Mouse (Mus musculus) kidney, adult 2 months (tissue): ENCODE data around the gene Usp45. TPM values are rescaled to one million over a fixed set of nuclear protein-coding genes. Genes with fewer than 3 reads are reported as not detected.

Experiments
- DNase-seq: peaks from one replicate; pipeline ENCODE4 v3.0.0; 2021
- H3K27ac ChIP-seq: fragments of 200-500 bp; 2 replicates; pipeline ENCODE4 v1.5.1; 2012; ENCODE audit warnings: low read depth, low read length, control low read depth, inconsistent platforms; ENCODE audit not compliant: insufficient read depth
- H3K27me3 ChIP-seq: fragments of 200-500 bp; replicated peaks from 2 replicates; pipeline ENCODE4 v1.6.1; 2012; ENCODE audit warnings: mild to moderate bottlenecking, moderate library complexity, low read length, inconsistent platforms; ENCODE audit not compliant: control insufficient read depth, insufficient read depth
- H3K36me3 ChIP-seq: fragments of 200-500 bp; 2 replicates; pipeline ENCODE4 v1.6.1; 2012; ENCODE audit warnings: mild to moderate bottlenecking, moderate library complexity, low read length, inconsistent platforms; ENCODE audit not compliant: control insufficient read depth, insufficient read depth
- H3K4me1 ChIP-seq: fragments of 200-500 bp; 2 replicates; pipeline ENCODE4 v1.6.1; 2011; ENCODE audit warnings: low read length; ENCODE audit not compliant: control insufficient read depth, insufficient read depth
- H3K4me3 ChIP-seq: fragments of 200-500 bp; 2 replicates; pipeline ENCODE4 v1.5.1; 2011; ENCODE audit warnings: mild to moderate bottlenecking, low read depth, low read length, control low read depth; ENCODE audit not compliant: insufficient read depth
- CTCF ChIP-seq: fragments of 200-500 bp; conservative IDR thresholded peaks from 2 replicates; pipeline ENCODE4 v1.5.1; 2011; ENCODE audit warnings: low read depth, mild to moderate bottlenecking, control low read depth, low read length, moderate library complexity, mixed read lengths; ENCODE audit not compliant: insufficient read depth, insufficient read length
- POLR2A ChIP-seq: fragments of 200-500 bp; IDR thresholded peaks from one replicate; pipeline ENCODE4 v1.6.1; 2011; ENCODE audit warnings: low read depth, low read length, control low read depth
- WGBS: fragments of 180-500 bp; shearing (Covaris S2); methylation state at CpG from one replicate; pipeline ENCODE4 v1.1.7; 2018; 5-methylcytosine and 5-hydroxymethylcytosine counted together
- polyA plus RNA-seq: library from polyadenylated mRNA; depleted of rRNA; stranded (reverse); fragments of >200 nt; gene quantifications from 2 replicates; pipeline ENCODE4 v1.2.3, GENCODE M21; 2012

The Usp45 gene
- polyA plus RNA-seq, 1 experiment = 2.8 TPM

DNA sequence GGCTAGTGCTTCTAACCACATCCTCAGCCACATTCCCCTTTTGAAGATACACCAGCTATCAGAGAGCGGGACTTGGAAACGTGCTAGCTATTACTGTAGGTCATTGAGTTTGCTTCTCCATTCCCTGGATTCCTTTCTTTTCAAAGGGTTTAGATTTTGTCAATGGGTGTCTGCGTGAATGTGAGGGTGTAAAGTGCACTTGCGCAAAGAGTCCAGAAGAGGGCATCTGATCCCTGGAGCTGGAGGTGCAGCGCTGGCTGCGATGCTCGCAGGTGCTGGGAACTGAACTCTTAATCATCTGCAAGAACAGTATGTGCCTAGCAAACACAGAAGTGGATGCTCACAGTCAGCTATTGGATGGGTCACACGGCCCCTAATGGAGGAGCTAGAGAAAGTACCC, 65.9 kb downstream of the Usp45 start:
- H3K27me3 ChIP-seq = no peaks in the 10 kb centered on the region
- 98% methylated on average over 8 of the region's 8 CpGs for WGBS
- no peaks in the 10 kb centered on the region for H3K4me1 ChIP-seq

GRCm38 (mm10) chr4:21847481-21848286, 80.7 kb downstream of the Usp45 start, which contains the start of gene Pnisr:
Pnisr (plus strand) TSS chr4:21847583.
- TF ChIP-seq CTCF = peak; percentile 81
- TF ChIP-seq POLR2A = no peak
- Histone ChIP-seq H3K27me3 (no peaks in the 10 kb centered on the region), H3K4me3 (peak within 1 kb of the TSS; percentile 92), H3K36me3 (no peaks in the 10 kb centered on the region), H3K27ac (peak within 1 kb of the TSS; percentile 98), H3K4me1 (0 out of 2 replicates have a peak, but pooled peaks cover 6% of the 10 kb centered on the region)
- under 1% methylated on average over 50 of the region's 50 CpGs for WGBS
- DNase-seq = peak; percentile 98

More for the DNA sequence above, 65.9 kb downstream of the Usp45 start:
- no peak for DNase-seq
- TF ChIP-seq POLR2A (no peak), CTCF (0 out of 2 replicates have a peak, but pooled peaks have one; percentile 2)
- Histone ChIP-seq H3K4me3 (no peak overlapping the region), H3K36me3 (peaks cover 1% of the 10 kb centered on the region; the same call in 1 of the 2 replicates), H3K27ac (no peak overlapping the region)

GRCm38 (mm10) chr4:21848287-21848630, 81.3 kb downstream of the Usp45 start:
- under 1% methylated on average over 24 of the region's 24 CpGs for WGBS
- DNase-seq = peak; percentile 92
- H3K4me1 ChIP-seq = 0 out of 2 replicates have a peak, but pooled peaks cover 6% of the 10 kb centered on the region
- no peaks in the 10 kb centered on the region for H3K36me3 ChIP-seq
- peak overlapping the region; percentile 98 for H3K27ac ChIP-seq
- H3K27me3 ChIP-seq = no peaks in the 10 kb centered on the region
- no peak for TF ChIP-seq CTCF
- no peak for TF ChIP-seq POLR2A
- H3K4me3 ChIP-seq = peak overlapping the region; percentile 92

GRCm38 (mm10) chr4:21857481-21857880, 90.5 kb downstream of the Usp45 start:
- Histone ChIP-seq H3K4me3 (no peak overlapping the region), H3K27me3 (no peaks in the 10 kb centered on the region), H3K36me3 (peaks cover 5% of the 10 kb centered on the region), H3K4me1 (no peaks in the 10 kb centered on the region), H3K27ac (no peak overlapping the region)
- TF ChIP-seq CTCF (no peak), POLR2A (no peak)
- DNase-seq = no peak
- WGBS = 53% methylated on average over 1 of the region's 1 CpGs

DNA sequence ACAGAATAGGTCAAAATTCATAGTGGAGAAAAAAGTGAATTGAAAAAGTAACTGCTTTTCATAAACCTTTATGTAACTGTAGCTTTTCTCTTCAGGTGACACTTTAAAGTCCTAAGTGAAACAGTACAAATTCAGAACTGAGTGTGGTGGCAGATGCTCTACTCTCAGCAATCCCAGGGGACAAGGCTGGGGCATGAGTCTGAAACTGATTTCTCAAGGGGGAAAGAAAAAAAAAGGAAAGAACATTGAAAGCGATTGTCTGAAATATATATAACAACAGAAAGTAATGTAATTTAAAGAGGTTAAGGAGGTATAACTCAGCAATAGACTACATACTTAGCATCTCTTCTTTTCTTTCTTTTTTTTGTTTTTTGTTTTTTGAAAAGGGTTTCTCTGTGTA, 98.3 kb downstream of the Usp45 start:
- no peak for DNase-seq
- Histone ChIP-seq H3K4me3 (no peak overlapping the region), H3K27me3 (no peaks in the 10 kb centered on the region), H3K36me3 (peaks cover 8% of the 10 kb centered on the region), H3K4me1 (no peaks in the 10 kb centered on the region), H3K27ac (no peak overlapping the region)
- TF ChIP-seq CTCF = no peak
- TF ChIP-seq POLR2A = no peak
- 97% methylated on average over 1 of the region's 1 CpGs for WGBS

GRCm38 (mm10) chr4:21878776-21879175, 111.8 kb downstream of the Usp45 start:
- 16% methylated on average over 6 of the region's 6 CpGs for WGBS
- H3K27me3 ChIP-seq = no peaks in the 10 kb centered on the region
- TF ChIP-seq POLR2A (no peak), CTCF (no peak)
- peaks cover 1% of the 10 kb centered on the region; the same call in 1 of the 2 replicates for H3K36me3 ChIP-seq
- H3K4me3 ChIP-seq = no peak overlapping the region
- peaks cover 3% of the 10 kb centered on the region; the same call in 1 of the 2 replicates for H3K4me1 ChIP-seq
- H3K27ac ChIP-seq = no peak overlapping the region
- DNase-seq = no peak

DNA sequence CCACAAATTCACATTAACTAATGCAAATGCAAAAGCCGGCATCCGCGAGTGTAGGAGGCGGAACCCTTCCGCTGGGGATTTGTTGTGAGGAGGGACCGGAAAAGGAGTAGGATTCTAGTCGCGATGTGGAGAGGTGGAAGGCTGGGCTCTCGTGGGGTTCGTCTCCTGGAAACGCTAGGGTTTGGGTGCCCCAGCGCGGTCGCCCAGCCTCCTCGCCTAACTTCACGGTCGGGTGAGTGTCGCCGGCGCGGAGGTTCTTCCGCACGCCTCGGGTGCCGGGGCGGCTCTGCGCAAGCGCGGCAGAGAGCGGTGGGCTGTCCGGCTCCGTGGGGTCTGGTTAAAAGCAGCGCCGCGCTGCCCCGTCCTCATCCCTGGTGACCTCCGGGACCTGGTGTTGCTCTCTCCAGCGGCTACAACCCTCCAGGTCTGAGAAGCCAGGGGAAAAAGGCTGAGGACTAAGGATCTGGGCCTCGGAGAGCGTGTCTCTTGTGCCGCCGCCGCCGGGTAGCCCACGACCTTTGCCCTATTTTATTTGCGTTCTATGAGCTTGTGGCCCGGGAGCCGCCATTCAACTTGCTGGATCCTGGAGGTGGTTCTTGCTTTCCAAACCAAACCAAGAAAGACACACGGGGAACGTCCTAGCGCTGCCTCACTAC, 112.7 kb downstream of the Usp45 start, which contains the start of gene Coq3:
TSS of gene Coq3 (plus strand) at position 109 of the 656 bp plus-strand sequence.
- under 1% methylated on average over 51 of the region's 51 CpGs for WGBS
- no peaks in the 10 kb centered on the region for H3K36me3 ChIP-seq
- H3K4me1 ChIP-seq = peaks cover 3% of the 10 kb centered on the region; the same call in 1 of the 2 replicates
- DNase-seq = peak; percentile 88
- H3K27me3 ChIP-seq = no peaks in the 10 kb centered on the region
- TF ChIP-seq POLR2A = peak; percentile 49
- TF ChIP-seq CTCF = no peak
- H3K4me3 ChIP-seq = peak within 1 kb of the TSS; percentile 95
- H3K27ac ChIP-seq = peak within 1 kb of the TSS; percentile 94
